Mouse (Mus musculus) CH12.LX (cell line): ENCODE data around the gene Slc2a13. TPM values are rescaled to one million over a fixed set of nuclear protein-coding genes. Genes with fewer than 3 reads are reported as not detected.

Source experiments
- DNase-seq: peaks from one replicate; pipeline ENCODE4 v3.0.0-alpha.2; 2013; ENCODE audit errors: extremely low read depth
- H3K27ac ChIP-seq: 2 replicates; pipeline ENCODE4 v1.5.1; 2012; ENCODE audit warnings: low read depth, mild to moderate bottlenecking, control low read depth, moderate library complexity; ENCODE audit not compliant: insufficient read depth
- H3K27me3 ChIP-seq: replicated peaks from 2 replicates; pipeline ENCODE3; 2012; ENCODE audit warnings: inconsistent platforms
- H3K36me3 ChIP-seq, 2 experiments: replicated peaks in 1 of 2; 2 replicates each; pipeline versions ENCODE3 to v1.6.1; 2012; ENCODE audit warnings: inconsistent platforms in 1 of 2, low read length in 1 of 2, mild to moderate bottlenecking in 1 of 2, mixed read lengths in 1 of 2, moderate library complexity in 1 of 2; ENCODE audit not compliant: control insufficient read depth in 1 of 2, insufficient read depth in 1 of 2
- H3K4me1 ChIP-seq, 2 experiments: 2 replicates each; pipeline ENCODE4 v1.6.1; 2012; ENCODE audit warnings: inconsistent platforms in 1 of 2, moderate library complexity in 1 of 2; ENCODE audit not compliant: insufficient read depth in 2 of 2, control insufficient read depth in 1 of 2
- H3K4me2 ChIP-seq: 2 replicates; pipeline ENCODE4 v1.6.1; 2012; ENCODE audit warnings: low read depth, mild to moderate bottlenecking, control low read depth; ENCODE audit not compliant: poor library complexity, insufficient read depth, severe bottlenecking
- H3K4me3 ChIP-seq, 3 experiments: fragments of 150-350 bp in 1 of 3; sonication (generic) in 1 of 3; replicated peaks in 1 of 3; 2 replicates each; pipeline versions ENCODE3 to v1.5.1; 2011 to 2012; ENCODE audit warnings: low read depth in 2 of 3, low read length in 2 of 3, mild to moderate bottlenecking in 2 of 3, moderate library complexity in 2 of 3, control low read depth in 1 of 3, improper control_type of control experiment in 1 of 3, inconsistent platforms in 1 of 3, mixed read lengths in 1 of 3; ENCODE audit not compliant: poor library complexity in 1 of 3
- H3K79me2 ChIP-seq: replicated peaks from 2 replicates; pipeline ENCODE4 v1.6.1; 2012; ENCODE audit warnings: mild to moderate bottlenecking, moderate library complexity; ENCODE audit not compliant: control insufficient read depth, poor library complexity, insufficient read depth, severe bottlenecking; ENCODE audit errors: extremely low read depth
- H3K9ac ChIP-seq: 2 replicates; pipeline ENCODE4 v1.6.1; 2012; ENCODE audit warnings: low read depth, mild to moderate bottlenecking, control low read depth, moderate library complexity; ENCODE audit not compliant: insufficient read depth
- H3K9me3 ChIP-seq: replicated peaks from 2 replicates; pipeline ENCODE3; 2012; ENCODE audit warnings: low read length, inconsistent platforms, mixed read lengths
- CHD1 ChIP-seq: IDR thresholded peaks from 2 replicates; pipeline ENCODE4 v1.6.1; 2012; ENCODE audit warnings: low read depth, low read length, improper control_type of control experiment, inconsistent platforms
- CHD2 ChIP-seq: IDR thresholded peaks from 2 replicates; pipeline ENCODE4 v1.6.1; 2011; ENCODE audit warnings: low read length, improper control_type of control experiment
- CTCF ChIP-seq, 2 experiments: IDR thresholded peaks in 1 of 2; conservative IDR thresholded peaks in 1 of 2; 2 replicates each; pipeline ENCODE4 v1.5.1; 2011 to 2012; ENCODE audit warnings: low read depth in 2 of 2, low read length in 2 of 2, improper control_type of control experiment in 1 of 2, inconsistent platforms in 1 of 2, mild to moderate bottlenecking in 1 of 2, moderate library complexity in 1 of 2
- ELF1 ChIP-seq: IDR thresholded peaks from 2 replicates; pipeline ENCODE4 v1.6.1; 2014; ENCODE audit warnings: low read depth, mild to moderate bottlenecking, inconsistent platforms, low read length, improper control_type of control experiment
- EP300 ChIP-seq: IDR thresholded peaks from 2 replicates; pipeline ENCODE4 v1.6.1; 2011; ENCODE audit warnings: low read length, improper control_type of control experiment
- ETS1 ChIP-seq: conservative IDR thresholded peaks from 2 replicates; pipeline ENCODE4 v1.6.1; 2012; ENCODE audit warnings: low read depth, mild to moderate bottlenecking, inconsistent platforms, low read length, improper control_type of control experiment, moderate library complexity
- GABPA ChIP-seq: IDR thresholded peaks from 2 replicates; pipeline ENCODE4 v1.6.1; 2012; ENCODE audit warnings: low read depth, low read length, improper control_type of control experiment, inconsistent platforms; ENCODE audit not compliant: insufficient replicate concordance
- IRF4 ChIP-seq: IDR thresholded peaks from 2 replicates; pipeline ENCODE4 v1.6.1; 2014; ENCODE audit warnings: low read depth, mild to moderate bottlenecking, inconsistent platforms, low read length, improper control_type of control experiment
- KAT2A ChIP-seq: IDR thresholded peaks from 2 replicates; pipeline ENCODE4 v1.6.1; 2012; ENCODE audit warnings: low read length, improper control_type of control experiment, inconsistent platforms; ENCODE audit not compliant: insufficient replicate concordance
- MAX ChIP-seq: IDR thresholded peaks from 2 replicates; pipeline ENCODE4 v1.6.1; 2011; ENCODE audit warnings: low read length, improper control_type of control experiment
- MXI1 ChIP-seq: IDR thresholded peaks from 2 replicates; pipeline ENCODE4 v1.6.1; 2011; ENCODE audit warnings: mild to moderate bottlenecking, low read depth, low read length, improper control_type of control experiment
- NRF1 ChIP-seq: IDR thresholded peaks from 2 replicates; pipeline ENCODE4 v1.6.1; 2014; ENCODE audit warnings: low read depth, mild to moderate bottlenecking, inconsistent platforms, low read length, improper control_type of control experiment, moderate library complexity
- POLR2A ChIP-seq: IDR thresholded peaks from 2 replicates; pipeline ENCODE4 v1.6.1; 2011; ENCODE audit warnings: low read depth, mild to moderate bottlenecking, improper control_type of control experiment, low read length
- POLR2AphosphoS2 ChIP-seq: IDR thresholded peaks from 2 replicates; pipeline ENCODE4 v1.6.1; 2011; ENCODE audit warnings: low read depth, low read length, improper control_type of control experiment
- RAD21 ChIP-seq: IDR thresholded peaks from 2 replicates; pipeline ENCODE4 v1.6.1; 2011; ENCODE audit warnings: low read depth, mild to moderate bottlenecking, low read length, improper control_type of control experiment, moderate library complexity
- RCOR1 ChIP-seq: conservative IDR thresholded peaks from 2 replicates; pipeline ENCODE4 v1.6.1; 2012; ENCODE audit warnings: low read depth, mild to moderate bottlenecking, inconsistent platforms, low read length, improper control_type of control experiment
- SIN3A ChIP-seq: IDR thresholded peaks from 2 replicates; pipeline ENCODE4 v1.6.1; 2012; ENCODE audit warnings: low read length, improper control_type of control experiment, inconsistent platforms
- SMC3 ChIP-seq: IDR thresholded peaks from 2 replicates; pipeline ENCODE4 v1.6.1; 2011; ENCODE audit warnings: low read depth, low read length, improper control_type of control experiment
- TBP ChIP-seq: conservative IDR thresholded peaks from 2 replicates; pipeline ENCODE4 v1.6.1; 2011; ENCODE audit warnings: low read depth, low read length, improper control_type of control experiment
- UBTF ChIP-seq: IDR thresholded peaks from 2 replicates; pipeline ENCODE4 v1.6.1; 2012; ENCODE audit warnings: low read depth, mild to moderate bottlenecking, inconsistent platforms, low read length, improper control_type of control experiment, moderate library complexity
- USF1 ChIP-seq: IDR thresholded peaks from 2 replicates; pipeline ENCODE4 v1.6.1; 2014; ENCODE audit warnings: low read depth, mild to moderate bottlenecking, inconsistent platforms, low read length, improper control_type of control experiment
- ZKSCAN1 ChIP-seq: IDR thresholded peaks from 2 replicates; pipeline ENCODE4 v1.6.1; 2012; ENCODE audit warnings: low read depth, inconsistent platforms, low read length, improper control_type of control experiment, borderline replicate concordance
- ZMIZ1 ChIP-seq: IDR thresholded peaks from 2 replicates; pipeline ENCODE4 v1.6.1; 2012; ENCODE audit warnings: low read depth, mild to moderate bottlenecking, inconsistent platforms, low read length, improper control_type of control experiment
- ZNF384 ChIP-seq: IDR thresholded peaks from 2 replicates; pipeline ENCODE4 v1.6.1; 2012; ENCODE audit warnings: low read depth, low read length, improper control_type of control experiment, inconsistent platforms
- dilution Hi-C: fragments of 300-500 bp; cut with MboI; formaldehyde crosslinking; loops from 2 replicates; pipeline ENCODE4 v1.14.3; 2020; ENCODE audit warnings: low sequenced_read_pairs; ENCODE audit not compliant: extremely low pct_unique_long_range_greater_than_20kb, extremely low pct_ligation_motif_present
- in situ Hi-C: fragments of 300-500 bp; cut with MboI; formaldehyde crosslinking; loops from 3 replicates; pipeline ENCODE4 v1.14.3; 2019; ENCODE audit warnings: low sequenced_read_pairs, low pct_ligation_motif_present, low pct_unique_long_range_greater_than_20kb, mixed read lengths
- polyA plus RNA-seq: library from polyadenylated mRNA; unstranded; fragments of >175 nt; gene quantifications from 2 replicates; pipeline ENCODE4 v1.2.1, GENCODE M21; 2012; ENCODE audit warnings: low read depth; ENCODE audit not compliant: insufficient read length
- total RNA-seq, 2 experiments: library from RNA; depleted of rRNA; stranded (reverse); fragments of 300-350 nt in 1 of 2; fragments of >200 nt in 1 of 2; gene quantifications; 2 replicates each; pipeline ENCODE4 v1.2.3; 2012 to 2014

Gene Slc2a13
- total and polyA plus RNA-seq, 3 experiments: not detected

GRCm38 (mm10) chr15:91425426-91425825, 147.6 kb downstream of the Slc2a13 start:
- no peak for DNase-seq
- no peak overlapping the region for H3K4me3 ChIP-seq
- H3K4me2 ChIP-seq: no peak overlapping the region
- H3K27me3 ChIP-seq: no peaks in the 10 kb centered on the region
- peaks cover 47% of the 10 kb centered on the region for H3K9me3 ChIP-seq
- dilution Hi-C loops (no loop called here), in situ Hi-C loops (no loop called here)
- no peaks in the 10 kb centered on the region for H3K4me1 ChIP-seq
- no peak overlapping the region for H3K27ac ChIP-seq
- no peak for TF ChIP-seq ZKSCAN1
- no peak overlapping the region for H3K9ac ChIP-seq
- no peaks in the 10 kb centered on the region for H3K36me3 ChIP-seq
- no peaks in the 10 kb centered on the region for H3K79me2 ChIP-seq

GRCm38 (mm10) chr15:91406979-91407378, 166.1 kb downstream of the Slc2a13 start:
- TF ChIP-seq ZKSCAN1 (no peak), MXI1 (no peak), POLR2A (no peak), RCOR1 (no peak), SIN3A (no peak), CHD2 (no peak), ETS1 (no peak), EP300 (no peak), POLR2AphosphoS2 (no peak)
- no peaks in the 10 kb centered on the region for H3K79me2 ChIP-seq
- H3K9ac ChIP-seq: no peak overlapping the region
- no peaks in the 10 kb centered on the region for H3K27me3 ChIP-seq
- H3K27ac ChIP-seq: no peak overlapping the region
- no peak overlapping the region for H3K4me2 ChIP-seq
- no peak for DNase-seq
- dilution Hi-C loops (no loop called here), in situ Hi-C loops (no loop called here)
- no peaks in the 10 kb centered on the region for H3K36me3 ChIP-seq
- H3K4me3 ChIP-seq: no peak overlapping the region
- H3K4me1 ChIP-seq: no peaks in the 10 kb centered on the region
- peaks cover 47% of the 10 kb centered on the region for H3K9me3 ChIP-seq

GRCm38 (mm10) chr15:91395165-91395564, 177.9 kb downstream of the Slc2a13 start:
- in situ Hi-C loops: no loop called here
- Histone ChIP-seq H3K27me3 (no peaks in the 10 kb centered on the region), H3K4me1 (no peaks in the 10 kb centered on the region), H3K4me3 (no peak overlapping the region), H3K4me2 (no peak overlapping the region), H3K36me3 (no peaks in the 10 kb centered on the region), H3K27ac (no peak overlapping the region), H3K9ac (no peak overlapping the region), H3K79me2 (no peaks in the 10 kb centered on the region), H3K9me3 (peaks cover 58% of the 10 kb centered on the region)
- TF ChIP-seq CHD1: no peak
- no peak for TF ChIP-seq MAX
- TF ChIP-seq SMC3: no peak
- no peak for TF ChIP-seq USF1
- TF ChIP-seq TBP: no peak
- no peak for TF ChIP-seq ELF1
- TF ChIP-seq ETS1: no peak
- no peak for TF ChIP-seq RAD21
- TF ChIP-seq CTCF (conservative IDR thresholded peaks at IDR 0.05 in 1 of 2, IDR thresholded peaks at IDR 0.05 in 1 of 2; ENCODE audit: low read depth in 2 of 2, low read length in 2 of 2): no peak
- TF ChIP-seq UBTF: no peak
- no peak for TF ChIP-seq POLR2A
- no peak for TF ChIP-seq GABPA
- TF ChIP-seq KAT2A: no peak
- TF ChIP-seq EP300: no peak
- no peak for TF ChIP-seq IRF4
- no peak for TF ChIP-seq ZNF384
- no peak for TF ChIP-seq RCOR1
- no peak for TF ChIP-seq NRF1
- no peak for TF ChIP-seq ZMIZ1
- dilution Hi-C loops: no loop called here
- no peak for DNase-seq
